Mouse (Mus musculus): ENCODE results near the gene Hoxb4. TPM values are rescaled to one million over a fixed set of nuclear protein-coding genes. Genes with fewer than 3 reads are reported as not detected.
A peak's percentile ranks its signal among the peaks of the same experiment; 100 is the strongest.

Hoxb4 gene
- total RNA-seq, 2 experiments from 2014 or later = not detected

GRCm38 (mm10) chr11:96296997-96297396 is 21.1 kb upstream of the Hoxb4 start:
- intact Hi-C loops (cut with DNase I) = no loop called here
- no peak for DNase-seq (ENCODE audit: low spot score in 2 of 2)

- intact Hi-C loops (cut with DNase I) = no loop called here
- no peak for DNase-seq (ENCODE audit: low spot score in 2 of 2)
These were observed 20.6 kb upstream of the Hoxb4 start for GRCm38 (mm10) chr11:96297428-96297827.

GRCm38 (mm10) chr11:96297968-96298635 is 20.0 kb upstream of the Hoxb4 start:
- intact Hi-C loops (cut with DNase I) = no loop called here
- DNase-seq (ENCODE audit: low spot score in 2 of 2) = no peak

- no peak for DNase-seq (ENCODE audit: low spot score in 2 of 2)
- intact Hi-C loops (cut with DNase I) = no loop called here
These were observed 19.0 kb upstream of the Hoxb4 start for GRCm38 (mm10) chr11:96298895-96299667.

GRCm38 (mm10) chr11:96299781-96300180 is 18.3 kb upstream of the Hoxb4 start:
- intact Hi-C loops (cut with DNase I) = no loop called here
- DNase-seq (ENCODE audit: low spot score in 2 of 2) = no peak

- intact Hi-C loops (cut with DNase I) = no loop called here
These were observed 17.6 kb upstream of the Hoxb4 start for GRCm38 (mm10) chr11:96300354-96301063.

GRCm38 (mm10) chr11:96301064-96301431 is 17.0 kb upstream of the Hoxb4 start:
- intact Hi-C loops (cut with DNase I) = no loop called here
- no peak for DNase-seq (ENCODE audit: low spot score in 2 of 2)

More at GRCm38 (mm10) chr11:96300354-96301063, 17.6 kb upstream of the Hoxb4 start:
- no peak for DNase-seq (ENCODE audit: low spot score in 2 of 2)

GRCm38 (mm10) chr11:96301837-96302236 is 16.2 kb upstream of the Hoxb4 start:
- DNase-seq (ENCODE audit: low spot score in 2 of 2) = peak in 1 of 2 experiments; percentile 43
- intact Hi-C loops (cut with DNase I) = no loop called here

- no peak for DNase-seq (ENCODE audit: low spot score in 2 of 2)
- intact Hi-C loops (cut with DNase I) = no loop called here
These were observed 15.5 kb upstream of the Hoxb4 start for GRCm38 (mm10) chr11:96302381-96303150.

- DNase-seq (ENCODE audit: low spot score in 2 of 2) = no peak
- intact Hi-C loops (cut with DNase I) = no loop called here
These were observed 14.6 kb upstream of the Hoxb4 start, which contains the start of gene Hoxb5 for GRCm38 (mm10) chr11:96303151-96304099. Hoxb5 (plus strand) TSS chr11:96303336.

GRCm38 (mm10) chr11:96304381-96305195 is 13.5 kb upstream of the Hoxb4 start:
- intact Hi-C loops (cut with DNase I) = no loop called here
- no peak for DNase-seq (ENCODE audit: low spot score in 2 of 2)

- no peak for DNase-seq (ENCODE audit: low spot score in 2 of 2)
- intact Hi-C loops (cut with DNase I) = no loop called here
These were observed 12.4 kb upstream of the Hoxb4 start for GRCm38 (mm10) chr11:96305505-96306182.

GRCm38 (mm10) chr11:96306183-96306907 is 11.7 kb upstream of the Hoxb4 start:
- DNase-seq (ENCODE audit: low spot score in 2 of 2) = no peak
- intact Hi-C loops (cut with DNase I) = no loop called here

GRCm38 (mm10) chr11:96306908-96307269 is 11.2 kb upstream of the Hoxb4 start:
- intact Hi-C loops (cut with DNase I) = no loop called here
- no peak for DNase-seq (ENCODE audit: low spot score in 2 of 2)

GRCm38 (mm10) chr11:96308763-96309162 is 9.3 kb upstream of the Hoxb4 start:
- no peak for DNase-seq (ENCODE audit: low spot score in 2 of 2)
- intact Hi-C loops (cut with DNase I) = no loop called here

GRCm38 (mm10) chr11:96309288-96309687 is 8.8 kb upstream of the Hoxb4 start:
- intact Hi-C loops (cut with DNase I) = no loop called here
- DNase-seq (ENCODE audit: low spot score in 2 of 2) = no peak
